Mouse (Mus musculus): ENCODE data around the gene Itm2b.

DNA sequence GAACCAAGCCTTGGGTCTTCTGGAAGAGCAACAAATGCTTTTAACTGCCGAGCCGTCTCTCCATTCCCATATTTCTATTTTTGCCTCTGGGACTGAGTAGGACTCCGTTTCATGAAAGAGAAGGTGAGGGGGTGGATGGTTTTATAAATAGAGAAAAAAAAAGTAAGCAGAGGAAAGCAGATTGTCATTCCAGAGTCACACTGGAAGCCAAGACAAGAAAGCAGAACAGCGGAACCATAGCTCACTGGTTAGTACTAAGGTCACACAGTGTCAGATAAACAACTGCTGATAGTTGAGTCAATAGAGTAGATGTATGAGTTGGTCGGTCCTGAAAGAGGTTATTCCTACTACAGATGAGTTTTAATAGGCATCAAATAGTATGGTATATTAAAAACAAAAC lies 1.4 kb upstream of the Itm2b start:
- TF ChIP-seq CTCF (IDR thresholded peaks at IDR 0.05) (no peak), POLR2A (IDR thresholded peaks at IDR 0.05; ENCODE audit: insufficient read depth, low read depth, low read length) (no peak)

Data from heart, adult 2 months (tissue).